Mouse (Mus musculus): ENCODE measurements around the gene Itga8. TPM values are rescaled to one million over a fixed set of nuclear protein-coding genes. Genes with fewer than 3 reads are reported as not detected.

Itga8 gene
- total RNA-seq, 2 experiments from 2014 or later: not detected

DNA sequence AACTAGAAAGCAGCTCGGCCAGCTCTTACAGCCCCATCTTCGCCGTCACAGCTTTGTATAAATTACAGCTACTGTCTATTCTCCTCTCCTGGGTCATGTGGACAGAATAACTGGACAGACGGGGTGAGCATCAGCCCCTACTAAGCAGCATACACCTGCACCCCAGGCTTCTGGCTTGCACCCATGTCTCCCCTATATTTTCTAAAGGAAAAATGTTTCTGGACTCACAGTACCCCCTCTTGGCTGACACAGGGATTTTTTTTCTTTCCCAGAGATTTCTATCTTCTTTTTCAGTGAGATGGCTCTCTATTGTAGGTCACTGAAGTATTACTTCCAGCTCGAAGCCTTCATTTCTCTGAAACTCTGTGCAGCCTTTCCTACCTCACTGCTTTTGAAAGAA is 4.4 kb downstream of the Itga8 start:
- no peak for ATAC-seq (replicated peaks; ENCODE audit: low FRiP score, poor library complexity, severe bottlenecking)

DNA sequence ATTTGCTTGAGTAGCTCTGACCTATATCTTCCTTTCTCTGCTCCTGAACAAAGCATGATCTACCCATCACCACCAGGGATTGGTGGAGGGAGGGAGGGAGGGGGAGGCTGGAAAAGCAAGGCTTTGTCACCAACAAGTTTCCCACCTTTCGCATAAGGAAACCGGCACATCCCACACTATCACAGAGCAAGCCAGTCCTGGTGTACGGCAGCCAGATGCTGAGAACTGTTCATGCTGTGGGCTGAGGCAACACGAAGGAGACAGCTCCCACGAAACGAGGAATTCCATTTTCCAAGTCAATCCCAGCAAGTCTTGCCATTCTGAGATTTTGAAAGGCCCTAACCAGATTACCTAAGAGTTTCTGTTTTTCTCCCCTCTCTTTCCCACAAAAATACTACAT is 6.6 kb downstream of the Itga8 start:
- no peak for ATAC-seq (replicated peaks; ENCODE audit: low FRiP score, poor library complexity, severe bottlenecking)

DNA sequence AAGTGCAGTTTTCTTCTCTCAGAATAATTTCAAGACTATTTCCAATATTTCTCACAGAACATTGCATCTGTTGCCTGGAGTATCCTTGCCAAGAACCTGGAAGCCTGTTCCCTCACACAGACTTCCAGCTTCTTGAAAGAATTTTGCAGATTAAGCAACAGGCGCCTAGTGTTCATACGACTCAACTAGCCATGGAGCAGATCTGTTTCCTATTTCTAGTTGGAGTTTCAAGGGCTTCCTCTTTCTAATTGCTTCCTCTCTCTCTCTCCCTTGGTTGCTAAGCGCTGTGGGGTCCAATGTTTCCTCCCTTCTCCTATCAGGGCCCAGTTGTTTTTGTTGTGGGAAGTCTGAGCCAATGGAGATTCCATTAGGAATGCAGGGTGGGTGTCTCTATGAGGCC is 7.7 kb downstream of the Itga8 start:
- ATAC-seq (replicated peaks; ENCODE audit: low FRiP score, poor library complexity, severe bottlenecking): no peak

DNA sequence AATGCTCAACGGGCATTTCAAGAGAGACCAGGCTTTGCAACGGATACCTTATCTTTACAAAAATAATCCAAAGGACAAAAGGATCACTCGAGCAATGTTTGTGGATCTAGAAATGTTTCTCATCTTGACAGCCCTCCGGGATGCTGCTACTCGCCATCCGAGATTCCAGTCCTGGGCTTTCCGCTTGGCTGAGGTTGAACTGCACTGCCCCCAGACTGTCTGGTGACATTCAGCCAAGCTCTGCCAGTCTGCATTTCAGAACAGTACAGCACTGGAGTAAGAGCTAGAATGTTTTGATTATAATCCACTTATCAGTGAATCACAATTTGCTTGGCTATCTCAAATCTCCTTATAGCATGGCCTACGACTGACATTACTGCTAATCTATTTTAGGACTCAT is 8.3 kb downstream of the Itga8 start:
- no peak for ATAC-seq (replicated peaks; ENCODE audit: low FRiP score, poor library complexity, severe bottlenecking)

DNA sequence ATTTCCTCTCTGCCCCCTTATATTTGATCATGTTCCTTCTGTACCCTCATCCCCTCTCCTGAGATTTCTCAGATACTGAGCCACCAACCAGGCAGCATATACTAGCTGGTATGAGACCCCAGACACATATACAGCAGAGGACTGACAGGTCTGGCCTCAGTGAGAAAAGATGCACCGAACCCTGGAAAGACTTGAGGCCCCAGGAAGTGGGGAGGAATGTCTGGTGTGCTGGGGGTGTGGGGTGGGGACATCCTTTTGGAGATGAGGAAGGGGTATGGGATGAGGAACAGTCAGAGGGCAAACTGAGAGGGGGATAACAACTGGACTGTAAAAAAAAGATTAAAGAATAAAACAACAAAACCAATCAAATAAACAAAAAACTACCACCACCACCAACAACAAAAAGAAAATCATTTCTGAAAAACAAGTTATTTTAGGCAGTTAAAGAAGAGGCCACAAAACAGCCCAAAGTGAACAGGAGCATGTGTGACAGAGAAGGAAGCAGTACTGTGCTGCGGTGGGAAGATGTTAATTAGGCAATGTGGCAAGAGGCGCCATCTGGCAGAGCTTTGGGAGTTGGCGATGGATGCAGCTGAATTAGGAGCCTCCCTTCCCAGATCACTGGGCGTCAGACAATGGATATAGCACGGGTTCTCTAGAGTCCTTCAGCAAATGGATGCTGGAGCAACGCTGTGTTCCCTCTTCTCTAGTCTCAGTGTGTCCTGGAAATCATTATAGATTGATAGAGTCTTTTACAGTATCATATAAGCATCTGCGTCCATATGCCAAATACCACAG is 9.5 kb downstream of the Itga8 start:
- no peak for ATAC-seq (replicated peaks; ENCODE audit: low FRiP score, poor library complexity, severe bottlenecking)

DNA sequence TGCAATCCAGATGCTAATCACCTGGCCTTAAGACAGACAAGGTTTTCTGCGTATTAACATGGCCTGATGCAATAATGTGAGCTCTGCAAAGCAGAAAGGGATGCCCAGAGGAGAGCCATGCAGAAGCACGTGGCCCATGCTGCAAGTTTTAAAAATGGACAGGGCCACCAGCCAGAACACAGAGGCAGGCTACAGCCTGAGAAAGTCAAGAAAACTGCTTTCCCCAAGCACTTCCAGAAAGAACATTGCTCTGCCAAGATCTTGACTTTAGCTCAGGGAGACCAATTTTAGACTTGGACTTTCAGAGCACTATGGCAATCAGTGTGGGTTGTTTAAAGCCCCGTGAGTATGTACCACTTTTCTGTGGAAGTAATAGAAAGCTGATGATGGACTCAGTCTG is 11.5 kb downstream of the Itga8 start:
- no peak for ATAC-seq (replicated peaks; ENCODE audit: low FRiP score, poor library complexity, severe bottlenecking)

DNA sequence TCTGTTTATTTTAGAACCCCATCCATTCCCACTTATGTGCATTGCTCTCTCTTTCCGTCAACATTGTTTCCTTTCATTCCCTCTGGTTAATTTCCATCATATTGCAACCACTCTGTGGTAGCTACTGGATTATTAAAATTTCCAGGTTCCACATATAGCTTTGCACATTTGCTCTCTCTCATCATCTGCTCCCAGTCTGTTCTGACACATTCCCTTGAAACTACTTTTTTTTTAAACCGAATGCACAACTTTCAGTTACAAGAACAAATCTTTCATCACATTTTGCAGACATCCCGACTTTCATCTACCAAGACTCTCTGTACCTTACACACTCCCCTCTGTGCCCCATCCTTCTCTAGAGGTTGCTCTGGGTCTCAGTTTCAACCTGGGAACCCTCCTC is 13.9 kb downstream of the Itga8 start:
- no peak for ATAC-seq (replicated peaks; ENCODE audit: low FRiP score, poor library complexity, severe bottlenecking)

DNA sequence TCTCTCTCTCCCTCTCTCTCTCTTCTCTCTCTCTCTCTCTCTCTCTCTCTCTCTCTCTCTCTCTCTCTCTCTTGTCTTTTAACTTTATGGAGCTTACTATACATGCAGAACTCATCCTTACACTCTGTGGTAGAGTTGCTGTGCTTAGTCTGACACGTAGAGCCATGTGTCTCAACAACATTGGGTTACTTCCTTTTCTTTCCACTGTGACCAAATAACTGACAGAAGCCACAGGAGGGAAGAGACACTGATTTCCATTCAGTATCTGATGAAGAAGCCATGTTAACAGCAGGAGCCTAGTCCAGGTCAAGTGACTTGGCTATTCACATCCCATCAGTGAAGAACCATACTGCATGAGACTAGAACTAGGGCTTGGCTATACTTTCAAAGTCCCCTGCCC is 21.1 kb downstream of the Itga8 start:
- ATAC-seq (replicated peaks; ENCODE audit: low FRiP score, poor library complexity, severe bottlenecking): no peak

DNA sequence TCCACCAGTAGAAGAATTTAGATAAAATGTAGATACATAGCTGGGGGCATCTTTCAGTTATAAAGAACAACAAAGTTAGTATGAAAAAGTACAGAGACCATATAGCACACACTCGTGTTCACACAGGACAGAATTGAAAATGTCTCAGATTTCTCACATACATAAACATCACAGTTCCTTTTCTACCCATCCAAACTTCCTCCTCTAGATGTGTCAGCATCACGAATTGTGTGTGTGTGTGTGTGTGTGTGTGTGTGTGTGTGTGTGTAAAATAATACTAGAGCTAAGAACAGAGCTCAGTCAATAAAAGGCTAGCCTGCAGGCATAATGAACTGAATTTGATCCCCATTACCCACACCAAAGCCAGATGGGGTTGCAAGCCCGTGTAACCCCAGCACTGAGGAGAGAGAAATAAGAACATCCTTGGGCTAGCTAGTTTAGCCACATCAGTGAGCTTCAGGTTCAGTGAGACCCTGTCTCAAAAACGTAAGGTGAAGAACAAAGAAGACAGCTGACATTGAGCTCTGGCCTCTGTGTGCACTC is 22.6 kb downstream of the Itga8 start:
- ATAC-seq (replicated peaks; ENCODE audit: low FRiP score, poor library complexity, severe bottlenecking): no peak

DNA sequence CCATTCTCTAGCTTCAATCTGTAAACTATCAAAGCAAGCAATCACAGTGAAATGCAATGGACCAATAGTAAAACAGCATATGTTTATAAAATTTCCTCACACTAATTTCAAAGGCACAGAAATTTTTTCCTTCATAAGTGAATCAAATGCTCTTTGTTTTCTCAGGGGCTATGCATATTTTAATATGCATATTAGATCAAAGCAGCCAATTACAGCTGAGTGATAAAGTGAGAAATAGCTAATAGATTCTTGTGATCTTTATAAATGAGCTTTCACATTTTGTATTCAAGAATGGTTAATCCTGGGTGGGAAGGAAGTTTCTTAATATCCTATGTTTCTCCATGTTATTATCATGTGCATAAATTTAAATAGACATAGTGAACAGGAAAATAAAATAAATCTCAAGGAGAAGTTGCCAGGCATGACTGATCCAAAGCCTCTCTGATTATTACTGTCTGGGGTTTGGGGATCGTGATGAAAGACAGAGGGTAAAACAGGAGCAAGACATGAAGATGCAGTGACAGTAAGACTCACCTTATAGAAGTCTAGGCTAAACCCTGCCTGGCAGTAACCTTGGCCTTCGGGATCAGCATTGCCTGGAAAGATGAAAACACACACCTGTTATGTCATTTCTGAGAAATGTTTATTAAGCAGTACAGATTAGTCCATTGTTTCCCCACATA is 44.9 kb downstream of the Itga8 start:
- no peak for ATAC-seq (replicated peaks; ENCODE audit: low FRiP score, poor library complexity, severe bottlenecking)

DNA sequence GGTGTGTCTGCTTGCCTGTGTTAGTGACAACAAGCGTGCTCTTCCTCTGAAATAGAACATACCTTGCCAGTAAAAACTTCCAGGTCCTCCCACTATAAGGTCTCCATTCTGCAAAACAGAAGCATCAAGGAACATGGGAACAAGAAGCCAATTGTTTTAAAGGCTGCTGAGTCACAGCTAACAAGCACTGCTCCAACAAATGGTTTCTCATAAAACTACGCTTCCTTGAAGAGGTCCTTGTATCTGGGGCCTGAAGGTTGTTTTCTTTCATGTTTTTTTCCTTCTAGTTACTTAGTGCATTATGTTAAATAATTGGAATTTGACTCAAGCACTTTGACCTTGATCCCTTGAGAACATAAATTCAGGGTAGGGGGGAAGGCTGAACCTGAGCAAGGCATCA is 45.8 kb downstream of the Itga8 start:
- ATAC-seq (replicated peaks; ENCODE audit: low FRiP score, poor library complexity, severe bottlenecking): no peak

DNA sequence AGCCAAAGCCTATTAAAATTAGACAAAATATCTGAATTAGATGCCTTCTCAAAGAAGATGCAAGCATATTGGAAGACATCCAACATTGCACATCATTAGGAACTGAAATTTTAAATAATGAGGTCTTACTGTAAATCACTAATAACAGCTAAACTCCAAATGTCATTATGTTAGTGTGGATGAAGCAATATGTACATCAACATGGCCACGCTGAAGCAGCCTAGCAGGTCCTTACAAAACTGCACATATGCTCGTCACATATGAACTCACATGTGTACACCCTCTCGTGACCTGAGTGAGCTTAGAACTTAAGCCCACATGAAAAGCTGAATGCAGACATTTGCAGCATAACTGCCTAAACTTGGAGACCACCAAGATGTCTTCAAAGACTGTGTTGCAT is 66.4 kb downstream of the Itga8 start:
- ATAC-seq (replicated peaks; ENCODE audit: low FRiP score, poor library complexity, severe bottlenecking): no peak

DNA sequence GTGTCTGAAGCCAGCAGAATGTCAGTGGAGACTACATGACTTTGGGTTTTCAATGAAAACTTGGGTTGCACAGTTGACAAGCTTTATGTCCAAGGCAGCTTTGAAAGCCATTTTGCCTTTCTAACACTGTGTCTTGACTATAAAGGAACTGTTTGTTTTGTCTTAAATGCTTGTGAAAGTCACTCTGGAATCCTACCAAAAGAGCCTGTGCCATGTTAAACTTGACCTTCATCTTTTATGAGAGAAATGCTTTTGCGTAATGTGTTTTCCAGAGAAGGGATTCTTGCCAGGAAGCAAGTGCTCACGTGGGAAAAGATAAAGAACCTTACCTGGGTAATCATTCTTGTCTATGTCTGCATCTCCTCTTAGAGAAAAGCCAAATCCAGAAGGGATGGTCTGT is 72.0 kb downstream of the Itga8 start:
- no peak for ATAC-seq (replicated peaks; ENCODE audit: low FRiP score, poor library complexity, severe bottlenecking)

DNA sequence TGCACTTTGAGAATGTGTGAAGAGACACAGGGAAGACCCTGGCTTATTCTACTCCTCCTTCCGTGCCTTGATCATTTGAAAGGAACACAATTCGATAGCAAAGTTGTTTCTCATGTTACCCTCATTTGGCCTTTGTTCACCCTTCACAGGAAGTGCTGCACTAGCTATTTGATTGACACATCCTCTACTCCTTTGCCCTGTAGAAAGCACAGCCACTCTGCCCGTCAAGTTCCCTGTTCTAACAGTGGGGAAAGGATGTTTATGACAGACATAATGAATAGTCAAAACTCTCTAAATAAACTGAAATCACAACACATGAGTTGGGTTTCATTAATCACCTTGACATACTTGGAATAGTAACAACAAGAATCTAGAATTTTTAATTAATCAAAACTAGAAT is 73.4 kb downstream of the Itga8 start:
- no peak for ATAC-seq (replicated peaks; ENCODE audit: low FRiP score, poor library complexity, severe bottlenecking)

DNA sequence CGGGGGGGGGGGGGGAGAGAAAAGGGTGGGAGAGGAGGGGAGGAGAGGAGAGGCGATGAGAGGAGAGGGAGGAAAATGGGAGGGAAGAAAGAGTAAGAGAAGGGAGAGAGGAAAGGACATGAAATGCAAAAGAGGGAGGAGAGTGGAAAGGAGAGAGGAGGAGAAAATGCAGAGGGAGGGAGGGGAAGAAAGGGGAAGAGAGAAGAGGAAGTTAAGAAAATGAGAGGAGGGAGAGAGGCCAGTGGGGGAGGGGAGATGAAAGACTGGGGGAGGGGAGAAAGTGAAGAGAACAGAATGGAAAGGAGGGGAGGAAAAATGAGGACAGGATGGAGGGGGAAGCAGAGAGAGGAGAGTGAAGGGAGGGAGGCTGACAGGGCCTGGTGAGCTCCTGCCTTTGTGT is 74.5 kb downstream of the Itga8 start:
- no peak for ATAC-seq (replicated peaks; ENCODE audit: low FRiP score, poor library complexity, severe bottlenecking)

DNA sequence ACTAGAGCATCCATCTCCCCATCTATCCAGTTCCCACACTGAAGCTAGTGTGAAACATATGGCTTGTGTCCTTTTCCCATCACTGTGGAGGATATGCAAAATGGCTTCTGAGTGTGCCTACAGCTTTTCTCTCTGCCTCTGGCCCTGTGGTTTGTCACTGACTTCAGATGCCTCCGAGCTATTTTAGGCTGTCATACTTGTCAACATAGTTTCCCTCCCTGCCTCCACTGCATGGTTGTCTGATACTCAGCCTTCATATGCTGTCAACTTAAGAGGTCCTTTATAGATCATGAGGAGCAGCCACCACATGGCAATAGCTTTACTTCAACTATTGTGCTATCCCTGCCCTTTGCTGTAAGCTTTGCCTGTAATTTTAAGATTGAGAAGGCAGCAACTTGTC is 75.4 kb downstream of the Itga8 start:
- no peak for ATAC-seq (replicated peaks; ENCODE audit: low FRiP score, poor library complexity, severe bottlenecking)

DNA sequence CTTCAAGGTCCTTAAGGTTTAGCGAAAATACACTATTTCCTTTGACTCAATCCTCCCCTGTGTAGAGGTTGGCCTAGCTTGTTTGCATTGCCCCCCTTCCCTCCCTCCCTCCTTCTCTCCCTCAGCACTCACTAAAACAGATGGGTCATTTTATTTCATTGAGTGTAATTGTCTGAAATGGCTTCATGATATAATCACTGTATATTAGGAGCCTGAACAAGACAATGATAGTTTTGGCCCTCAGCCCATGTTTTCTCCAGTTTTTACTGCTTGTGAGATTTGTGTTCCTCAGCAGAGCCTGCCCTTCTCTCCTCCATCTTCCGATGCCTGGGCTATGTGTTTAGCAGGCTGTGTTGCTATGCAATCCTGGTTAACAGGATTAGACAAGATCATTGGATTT is 80.1 kb downstream of the Itga8 start:
- ATAC-seq (replicated peaks; ENCODE audit: low FRiP score, poor library complexity, severe bottlenecking): no peak

DNA sequence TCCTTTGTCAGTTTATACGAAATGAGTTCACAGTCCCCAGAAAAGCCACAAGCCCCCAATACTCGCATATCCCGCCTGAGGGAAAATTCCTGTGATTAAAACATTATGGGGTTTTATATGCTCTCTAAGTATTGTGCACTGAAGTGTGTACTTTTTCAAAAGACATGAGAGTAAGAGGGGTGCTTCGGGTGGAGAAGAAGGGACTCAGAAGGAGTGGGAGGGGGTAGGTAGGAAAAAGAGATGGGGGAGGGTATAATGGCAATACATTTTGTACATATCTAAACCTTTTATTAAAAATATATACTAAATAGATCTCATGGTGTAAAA is 88.3 kb downstream of the Itga8 start:
- no peak for ATAC-seq (replicated peaks; ENCODE audit: low FRiP score, poor library complexity, severe bottlenecking)

DNA sequence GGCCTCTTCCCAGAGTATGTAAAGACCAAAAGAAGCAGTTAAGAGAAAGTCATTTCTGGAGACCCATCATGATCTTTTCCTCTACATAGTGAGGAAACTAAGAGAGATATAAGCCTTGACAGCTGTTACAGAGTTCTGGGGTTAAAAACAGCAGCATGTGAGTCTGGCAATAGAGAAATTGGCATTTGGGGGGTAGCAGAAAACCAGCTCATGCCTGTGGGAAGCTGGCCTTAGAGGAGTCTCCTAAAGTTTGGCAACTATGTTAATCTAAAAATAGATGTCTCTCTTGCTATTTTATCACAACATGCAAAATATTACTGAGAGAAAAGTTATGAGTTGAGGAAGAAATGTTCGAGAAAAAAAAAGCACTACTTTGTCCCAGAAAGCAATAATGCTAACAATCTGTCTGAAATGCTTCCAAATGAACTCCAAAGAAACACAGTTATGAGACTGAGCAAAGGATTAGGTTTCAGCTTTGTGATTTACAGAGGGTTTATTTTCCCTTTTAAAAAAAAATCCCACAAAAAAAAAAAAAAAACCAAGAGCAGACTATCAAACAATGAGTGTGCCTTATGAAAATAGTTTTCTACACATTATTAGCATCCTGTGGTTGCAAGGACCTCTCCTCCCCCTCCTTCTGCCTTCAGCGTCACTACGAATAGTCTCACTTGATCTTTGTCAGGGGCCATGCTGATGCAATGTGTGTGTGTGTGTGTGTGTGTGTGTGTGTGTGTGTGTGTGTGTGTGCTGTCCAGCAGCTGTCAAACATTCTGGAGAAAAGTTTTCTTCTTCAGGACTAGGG is 88.9 kb downstream of the Itga8 start:
- no peak for ATAC-seq (replicated peaks; ENCODE audit: low FRiP score, poor library complexity, severe bottlenecking)

DNA sequence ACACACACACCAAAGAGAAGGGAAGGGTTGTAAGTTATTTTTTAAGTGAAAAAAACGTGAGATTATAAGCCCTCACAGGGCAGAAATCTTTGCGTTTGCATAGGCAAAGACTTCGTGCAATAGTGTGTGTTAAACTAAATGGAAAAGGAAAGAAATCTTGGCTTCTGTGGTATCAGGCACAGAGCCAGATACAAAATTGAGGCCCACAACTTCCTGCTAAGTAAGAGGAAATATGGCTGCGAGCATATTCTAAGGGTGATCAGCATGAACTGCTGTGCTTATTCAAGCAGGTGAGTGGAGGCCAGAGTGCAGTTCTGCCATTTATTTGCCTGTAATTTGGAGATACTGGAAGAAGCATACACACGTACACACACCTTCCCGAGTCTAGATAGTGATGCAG is 93.6 kb downstream of the Itga8 start:
- ATAC-seq (replicated peaks; ENCODE audit: low FRiP score, poor library complexity, severe bottlenecking): no peak

DNA sequence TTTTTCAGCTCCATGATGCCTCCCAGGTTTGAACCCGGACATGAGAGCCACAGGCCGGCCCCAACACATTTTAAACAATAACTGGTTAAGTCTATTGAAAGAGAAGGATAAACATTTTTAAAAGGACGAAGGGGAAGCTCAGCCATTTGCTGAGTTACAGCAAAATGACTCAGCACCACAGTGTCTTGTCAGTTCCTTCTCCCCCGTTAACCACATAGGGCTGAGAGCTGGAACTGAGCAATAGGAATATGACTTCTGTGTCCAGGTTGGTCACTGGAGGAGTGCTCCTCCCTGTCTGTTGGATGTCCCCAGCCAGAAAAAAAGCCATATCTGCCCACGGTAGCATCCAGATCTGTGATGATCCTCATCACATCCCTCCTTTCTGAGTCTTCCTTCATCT is 95.4 kb downstream of the Itga8 start:
- ATAC-seq (replicated peaks; ENCODE audit: low FRiP score, poor library complexity, severe bottlenecking): no peak

All from erythroid progenitor cell, adult 5-6 weeks (primary cell).